Mouse (Mus musculus) stomach, postnatal 0 days (tissue): Measurements from ENCODE around the gene Atp8b4. TPM values are rescaled to one million over a fixed set of nuclear protein-coding genes. Genes with fewer than 3 reads are reported as not detected.

Experiments used
- ATAC-seq: fragments of 200-750 bp; cut with Nextera tagmentation; 2 replicates; pipeline ENCODE4 v1.8.0; 2017; ENCODE audit not compliant: low FRiP score, low TSS enrichment
- DNase-seq: peaks from one replicate; pipeline ENCODE4 v3.0.0-alpha.2; 2016; ENCODE audit warnings: low spot score
- H3K27ac ChIP-seq: fragments of 300-500 bp; sonication (generic); replicated peaks from 2 replicates; pipeline ENCODE4 v1.5.1; 2014; ENCODE audit warnings: mild to moderate bottlenecking, control low read depth
- H3K27me3 ChIP-seq: fragments of 300-500 bp; sonication (generic); 2 replicates; pipeline ENCODE4 v1.6.1; 2014; ENCODE audit warnings: low read length; ENCODE audit not compliant: control insufficient read depth, insufficient read depth
- H3K36me3 ChIP-seq: fragments of 300-500 bp; sonication (generic); 2 replicates; pipeline ENCODE4 v1.6.1; 2014; ENCODE audit warnings: low read length, mixed read lengths; ENCODE audit not compliant: control insufficient read depth, insufficient read depth
- H3K4me1 ChIP-seq: fragments of 300-500 bp; sonication (generic); replicated peaks from 2 replicates; pipeline ENCODE4 v1.6.1; 2014; ENCODE audit warnings: antibody characterized with exemption; ENCODE audit not compliant: control insufficient read depth, insufficient read depth
- H3K4me2 ChIP-seq: fragments of 300-500 bp; sonication (generic); replicated peaks from 2 replicates; pipeline ENCODE4 v1.6.1; 2014; ENCODE audit warnings: low read depth, mild to moderate bottlenecking, control low read depth, moderate library complexity
- H3K4me3 ChIP-seq: fragments of 300-500 bp; sonication (generic); 2 replicates; pipeline ENCODE4 v1.5.1; 2014; ENCODE audit warnings: low read depth, low read length, control low read depth
- H3K9ac ChIP-seq: fragments of 300-500 bp; sonication (generic); 2 replicates; pipeline ENCODE4 v1.6.1; 2014; ENCODE audit warnings: mild to moderate bottlenecking, low read length, control low read depth, mixed read lengths
- H3K9me3 ChIP-seq: fragments of 300-500 bp; sonication (generic); 2 replicates; pipeline ENCODE4 v1.6.1; 2016; ENCODE audit warnings: low read length; ENCODE audit not compliant: control insufficient read depth
- CTCF ChIP-seq: IDR thresholded peaks from 2 replicates; pipeline ENCODE4 v1.5.1; 2016; ENCODE audit warnings: antibody characterized with exemption, low read depth, mild to moderate bottlenecking, moderate library complexity
- EP300 ChIP-seq: optimal IDR thresholded peaks from 2 replicates; pipeline ENCODE3; 2016; ENCODE audit warnings: antibody characterized with exemption
- WGBS: fragments of 180-500 bp; shearing (Covaris S2); extraction: QIAGEN DNeasy Blood & Tissue Kit; methylation state at CpG from one replicate; pipeline ENCODE4 v1.1.7; 2014; 5-methylcytosine and 5-hydroxymethylcytosine counted together
- polyA plus RNA-seq: library from polyadenylated mRNA; unstranded; fragments of >200 nt; fragmentation: Nextera tagmentation; extraction: Ambion mirVana; gene quantifications from 2 replicates; pipeline ENCODE4 v1.2.1, GENCODE M21; 2015

Gene Atp8b4
- 0.07 TPM in 2 replicates for polyA plus RNA-seq

GRCm38 (mm10) chr2:126500521-126500920, at the start of gene Atp8b4:
TSS of gene Atp8b4 (minus strand) at chr2:126500674.
- TF ChIP-seq EP300: no peak
- TF ChIP-seq CTCF: no peak
- WGBS: 92% methylated on average over 6 of the region's 6 CpGs
- no peak within 1 kb of the TSS for H3K9ac ChIP-seq

DNA sequence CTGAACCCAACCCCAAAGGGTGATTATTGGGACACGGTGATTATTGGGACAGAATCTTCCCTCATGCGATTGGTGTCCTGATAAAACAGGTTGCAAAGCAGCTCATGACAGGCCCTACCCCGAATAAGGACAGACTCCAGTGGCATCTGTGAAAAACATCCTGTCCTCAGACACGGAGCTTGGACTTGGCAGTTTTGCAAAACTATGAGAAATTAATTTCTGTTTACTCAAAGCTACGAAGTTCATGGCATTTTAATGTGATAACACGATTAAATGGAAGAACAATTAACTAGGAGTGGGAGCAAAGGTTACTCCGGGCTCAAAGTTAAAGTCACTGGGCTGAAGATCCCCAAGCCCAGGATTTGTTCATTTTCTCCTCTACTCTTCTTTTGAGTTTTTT, 49.2 kb upstream of the Atp8b4 start:
- H3K27ac ChIP-seq: no peak overlapping the region
- no peaks in the 10 kb centered on the region for H3K36me3 ChIP-seq
- no peak for TF ChIP-seq EP300
- ATAC-seq (no peak), DNase-seq (no peak)
- no peak overlapping the region for H3K4me2 ChIP-seq
- no peak overlapping the region for H3K9ac ChIP-seq
- no peaks in the 10 kb centered on the region for H3K4me1 ChIP-seq
- H3K9me3 ChIP-seq: no peaks in the 10 kb centered on the region
- 65% methylated on average over 7 of the region's 7 CpGs for WGBS
- peaks cover 5% of the 10 kb centered on the region; the same call in 1 of the 2 replicates for H3K27me3 ChIP-seq
- H3K4me3 ChIP-seq: no peak overlapping the region

More at GRCm38 (mm10) chr2:126500521-126500920, at the start of gene Atp8b4:
- DNase-seq (no peak), ATAC-seq (no peak)
- Histone ChIP-seq H3K4me3 (no peak within 1 kb of the TSS), H3K36me3 (no peaks in the 10 kb centered on the region), H3K9me3 (no peaks in the 10 kb centered on the region), H3K4me1 (no peaks in the 10 kb centered on the region), H3K4me2 (no peak within 1 kb of the TSS), H3K27ac (no peak within 1 kb of the TSS), H3K27me3 (no peaks in the 10 kb centered on the region)

- Histone ChIP-seq H3K4me1 (no peaks in the 10 kb centered on the region), H3K4me2 (no peak overlapping the region), H3K9me3 (no peaks in the 10 kb centered on the region), H3K36me3 (no peaks in the 10 kb centered on the region), H3K4me3 (no peak overlapping the region), H3K27ac (no peak overlapping the region), H3K9ac (no peak overlapping the region), H3K27me3 (no peaks in the 10 kb centered on the region)
- WGBS: 65% methylated on average over 3 of the region's 3 CpGs
- DNase-seq (no peak), ATAC-seq (no peak)
- TF ChIP-seq CTCF (no peak), EP300 (no peak)
These were observed 45.9 kb upstream of the Atp8b4 start for GRCm38 (mm10) chr2:126546392-126546791.

DNA sequence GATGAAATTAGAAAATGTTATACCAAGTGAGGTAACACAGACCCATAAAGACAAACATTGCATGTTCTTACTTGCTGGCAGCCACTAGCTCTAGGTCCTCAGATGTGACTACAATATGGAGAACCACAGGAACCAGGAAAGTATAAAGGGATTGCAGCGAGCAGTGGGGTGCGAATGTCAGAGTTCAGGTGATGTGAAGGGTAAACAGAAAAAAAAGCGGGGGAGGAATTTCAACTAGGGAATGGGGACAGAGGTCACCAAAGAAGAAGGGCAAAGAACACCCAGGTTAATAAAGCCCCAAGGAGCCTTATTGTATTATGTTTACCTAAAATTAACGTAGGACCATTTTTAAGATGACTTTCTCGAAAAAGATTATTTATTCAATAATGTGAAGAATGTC, 44.8 kb upstream of the Atp8b4 start:
- TF ChIP-seq CTCF (no peak), EP300 (no peak)
- no peaks in the 10 kb centered on the region for H3K9me3 ChIP-seq
- H3K9ac ChIP-seq: no peak overlapping the region
- H3K36me3 ChIP-seq: no peaks in the 10 kb centered on the region
- H3K4me3 ChIP-seq: no peak overlapping the region
- no peak for ATAC-seq
- WGBS: 50% methylated on average over 5 of the region's 5 CpGs
- H3K27me3 ChIP-seq: no peaks in the 10 kb centered on the region
- DNase-seq: no peak
- H3K4me1 ChIP-seq: no peaks in the 10 kb centered on the region
- H3K4me2 ChIP-seq: no peak overlapping the region
- H3K27ac ChIP-seq: no peak overlapping the region

- ATAC-seq (no peak), DNase-seq (no peak)
- Histone ChIP-seq H3K9me3 (no peaks in the 10 kb centered on the region), H3K4me3 (no peak overlapping the region), H3K27me3 (no peaks in the 10 kb centered on the region), H3K9ac (no peak overlapping the region), H3K27ac (no peak overlapping the region), H3K4me2 (no peak overlapping the region), H3K4me1 (no peaks in the 10 kb centered on the region), H3K36me3 (no peaks in the 10 kb centered on the region)
- 84% methylated on average over 5 of the region's 5 CpGs for WGBS
- TF ChIP-seq CTCF: no peak
- TF ChIP-seq EP300: no peak
These were observed 41.7 kb upstream of the Atp8b4 start for GRCm38 (mm10) chr2:126542211-126542610.

- Histone ChIP-seq H3K9me3 (no peaks in the 10 kb centered on the region), H3K4me3 (no peak overlapping the region), H3K27me3 (no peaks in the 10 kb centered on the region), H3K4me1 (no peaks in the 10 kb centered on the region), H3K27ac (no peak overlapping the region), H3K4me2 (no peak overlapping the region), H3K9ac (no peak overlapping the region), H3K36me3 (no peaks in the 10 kb centered on the region)
- no peak for DNase-seq
- no peak for ATAC-seq
- 70% methylated on average over 6 of the region's 6 CpGs for WGBS
- TF ChIP-seq EP300: no peak
These were observed 40.0 kb upstream of the Atp8b4 start for GRCm38 (mm10) chr2:126540390-126540925.
